Mouse (Mus musculus): ENCODE measurements around the gene Fkbp11. TPM values are rescaled to one million over a fixed set of nuclear protein-coding genes. Genes with fewer than 3 reads are reported as not detected.

The Fkbp11 gene
- polyA plus RNA-seq, 2 experiments: 58.9 to 82.7 TPM

DNA sequence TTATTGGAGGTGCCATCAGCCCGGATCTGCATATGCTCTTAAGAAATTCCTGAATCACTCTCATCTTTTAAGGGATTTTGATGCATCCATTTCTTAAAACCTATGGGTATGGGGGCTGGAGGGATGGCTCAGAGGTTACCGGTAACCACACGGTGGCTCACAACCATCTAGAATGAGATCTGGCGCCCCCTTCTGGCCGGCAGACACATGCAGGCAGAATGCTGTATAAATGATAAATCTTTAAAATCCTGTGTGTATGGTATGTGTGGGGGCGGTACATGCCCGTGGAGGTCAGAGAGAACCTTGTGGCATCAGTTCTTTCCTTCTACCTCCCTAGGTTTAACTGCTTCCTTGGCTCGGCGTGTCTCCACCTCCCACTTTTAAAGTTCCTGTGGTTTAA, 17.6 kb downstream of the Fkbp11 start:
- WGBS: 11% methylated on average over 9 of the region's 9 CpGs
- no peak overlapping the region for H3K27ac ChIP-seq (replicated peaks; ENCODE audit: low read depth, low read length)
- no peak overlapping the region for H3K4me2 ChIP-seq (replicated peaks; ENCODE audit: low read depth, low read length, severe bottlenecking)
- H3K9me3 ChIP-seq (ENCODE audit: control insufficient read depth, low read length): no peaks in the 10 kb centered on the region
- no peaks in the 10 kb centered on the region for H3K36me3 ChIP-seq (ENCODE audit: control insufficient read depth, insufficient read depth, low read length)
- no peak overlapping the region for H3K9ac ChIP-seq (ENCODE audit: low read depth, low read length, severe bottlenecking)
- H3K4me1 ChIP-seq (ENCODE audit: control insufficient read depth, insufficient read depth, low read length): no peaks in the 10 kb centered on the region
- ATAC-seq (ENCODE audit: low FRiP score, low read depth) (no peak), DNase-seq (ENCODE audit: low spot score) (no peak)
- no peak overlapping the region for H3K4me3 ChIP-seq (replicated peaks; ENCODE audit: low read length)
- no peak for TF ChIP-seq POLR2A (IDR thresholded peaks at IDR 0.05; ENCODE audit: borderline replicate concordance, extremely low read depth, insufficient read depth, insufficient read length)
- H3K27me3 ChIP-seq (ENCODE audit: control insufficient read depth, insufficient read depth, low read length): no peaks in the 10 kb centered on the region

DNA sequence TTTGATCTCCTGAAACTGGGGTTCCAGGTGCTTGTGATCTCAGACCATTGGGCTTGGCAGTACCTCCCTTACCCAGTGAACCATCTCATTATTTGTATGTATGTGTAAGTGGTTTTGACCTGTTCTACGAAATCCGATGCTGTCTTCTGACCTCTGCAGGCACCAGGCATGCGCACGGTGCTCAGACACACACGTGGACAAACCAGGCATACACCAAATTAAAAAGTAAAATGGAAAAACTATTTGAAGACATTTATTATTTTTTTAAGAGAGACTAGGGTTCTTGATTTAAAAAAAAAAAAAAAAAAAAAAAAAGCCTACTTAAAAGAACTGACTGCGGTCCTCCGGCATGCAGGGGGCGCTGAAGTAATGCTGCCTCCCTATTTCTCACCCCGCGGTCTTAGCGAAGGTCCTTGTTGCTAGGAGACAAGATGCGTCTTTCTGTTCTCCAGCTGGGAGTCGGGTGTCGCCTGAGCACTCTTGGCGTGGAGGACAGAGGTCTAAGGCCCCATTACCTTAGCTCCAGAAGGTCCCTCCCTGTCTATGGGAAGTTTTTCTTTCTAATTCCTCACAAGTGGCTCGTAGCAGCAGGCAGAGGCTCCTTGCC, 20.1 kb downstream of the Fkbp11 start, which contains the start of gene Ccdc65:
Gene Ccdc65, plus strand, starts transcription at position 442 of the 607 bp plus-strand sequence.
- Histone ChIP-seq H3K27me3 (ENCODE audit: control insufficient read depth, insufficient read depth, low read length) (no peaks in the 10 kb centered on the region), H3K27ac (replicated peaks; ENCODE audit: low read depth, low read length) (no peak within 1 kb of the TSS), H3K9ac (ENCODE audit: low read depth, low read length, severe bottlenecking) (0 out of 2 replicates have a peak within 1 kb of the TSS, but pooled peaks have one; percentile 40), H3K36me3 (ENCODE audit: control insufficient read depth, insufficient read depth, low read length) (no peaks in the 10 kb centered on the region), H3K9me3 (ENCODE audit: control insufficient read depth, low read length) (no peaks in the 10 kb centered on the region), H3K4me1 (ENCODE audit: control insufficient read depth, insufficient read depth, low read length) (no peaks in the 10 kb centered on the region), H3K4me2 (replicated peaks; ENCODE audit: low read depth, low read length, severe bottlenecking) (peak within 1 kb of the TSS; percentile 57), H3K4me3 (replicated peaks; ENCODE audit: low read length) (peak within 1 kb of the TSS; percentile 36)
- WGBS: 16% methylated on average over 16 of the region's 16 CpGs
- TF ChIP-seq POLR2A (IDR thresholded peaks at IDR 0.05; ENCODE audit: borderline replicate concordance, extremely low read depth, insufficient read depth, insufficient read length): no peak
- ATAC-seq (ENCODE audit: low FRiP score, low read depth) (peak; percentile 63; the same call in 1 of the 2 replicates), DNase-seq (ENCODE audit: low spot score) (peak; percentile 89)

DNA sequence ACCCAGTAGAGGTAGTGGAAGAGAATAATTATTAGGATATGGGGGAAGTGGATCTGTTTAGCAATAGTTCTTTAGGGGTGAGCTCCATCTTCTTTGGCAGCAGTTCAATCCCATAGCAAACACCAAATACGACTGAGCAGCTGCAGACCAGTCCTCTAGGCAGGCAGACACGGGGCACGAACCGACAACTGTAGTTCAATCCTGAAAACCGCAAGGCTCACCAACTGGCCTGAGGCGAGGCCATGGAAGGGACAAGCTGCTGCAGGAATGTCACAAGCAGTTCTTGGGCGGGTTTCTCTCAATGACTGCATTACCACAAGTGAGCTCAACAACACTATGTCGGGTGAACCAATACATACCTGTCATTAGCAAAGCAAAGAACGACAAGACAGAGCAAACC, 23.7 kb downstream of the Fkbp11 start:
- Histone ChIP-seq H3K4me1 (ENCODE audit: control insufficient read depth, insufficient read depth, low read length) (no peaks in the 10 kb centered on the region), H3K27ac (replicated peaks; ENCODE audit: low read depth, low read length) (no peak overlapping the region), H3K27me3 (ENCODE audit: control insufficient read depth, insufficient read depth, low read length) (peaks cover 13% of the 10 kb centered on the region; the same call in 1 of the 2 replicates), H3K9me3 (ENCODE audit: control insufficient read depth, low read length) (no peaks in the 10 kb centered on the region), H3K36me3 (ENCODE audit: control insufficient read depth, insufficient read depth, low read length) (no peaks in the 10 kb centered on the region), H3K4me3 (replicated peaks; ENCODE audit: low read length) (no peak overlapping the region), H3K4me2 (replicated peaks; ENCODE audit: low read depth, low read length, severe bottlenecking) (no peak overlapping the region), H3K9ac (ENCODE audit: low read depth, low read length, severe bottlenecking) (no peak overlapping the region)
- ATAC-seq (ENCODE audit: low FRiP score, low read depth) (no peak), DNase-seq (ENCODE audit: low spot score) (no peak)
- WGBS: 44% methylated on average over 9 of the region's 9 CpGs
- no peak for TF ChIP-seq POLR2A (IDR thresholded peaks at IDR 0.05; ENCODE audit: borderline replicate concordance, extremely low read depth, insufficient read depth, insufficient read length)

DNA sequence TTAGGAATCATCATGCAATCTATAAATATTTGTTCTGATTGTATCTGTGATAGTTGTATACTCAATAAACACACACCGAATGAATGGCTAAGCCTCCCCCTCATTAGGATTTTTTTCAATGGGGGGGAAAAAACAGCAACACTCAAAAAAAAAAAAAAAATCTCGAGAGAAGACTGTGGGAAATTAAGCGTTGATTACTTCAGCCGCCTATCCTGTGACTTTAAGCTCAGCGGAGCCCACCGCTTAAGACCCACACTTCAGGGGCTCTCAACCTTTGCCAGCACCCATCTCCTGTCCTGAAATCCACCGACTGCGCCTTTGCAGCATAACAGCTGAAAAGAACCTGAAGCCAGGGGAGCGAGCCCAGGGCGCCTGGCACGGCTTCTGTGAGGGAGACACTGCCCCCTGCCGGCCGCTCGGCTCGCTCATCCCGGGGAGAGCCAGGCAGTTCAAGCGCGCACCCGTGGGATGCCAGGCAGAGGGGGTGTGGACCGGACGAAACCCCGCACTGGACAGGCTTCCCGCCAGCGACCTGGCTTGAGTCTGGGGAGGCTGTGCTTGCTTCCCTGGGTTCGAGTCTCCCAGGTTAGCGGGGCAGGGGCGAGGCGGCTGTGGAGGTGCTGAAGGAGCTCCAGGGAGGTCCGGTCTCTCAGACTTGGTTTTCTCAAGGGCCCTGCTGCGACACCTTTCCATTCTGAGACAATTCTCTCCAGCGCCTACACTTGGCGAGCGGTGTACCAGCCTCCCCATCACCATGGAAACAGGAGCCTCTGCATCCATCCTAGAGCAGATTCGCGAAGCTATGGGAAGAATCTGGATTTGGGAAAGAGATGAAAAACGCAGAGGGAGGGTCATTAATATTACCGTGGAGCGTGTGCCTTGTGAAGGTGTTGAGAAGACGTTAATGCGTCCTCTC, 28.6 kb downstream of the Fkbp11 start:
- TF ChIP-seq POLR2A (IDR thresholded peaks at IDR 0.05; ENCODE audit: borderline replicate concordance, extremely low read depth, insufficient read depth, insufficient read length): no peak
- Histone ChIP-seq H3K9ac (ENCODE audit: low read depth, low read length, severe bottlenecking) (no peak overlapping the region), H3K4me3 (replicated peaks; ENCODE audit: low read length) (peak overlapping the region; percentile 29), H3K9me3 (ENCODE audit: control insufficient read depth, low read length) (no peaks in the 10 kb centered on the region), H3K4me1 (ENCODE audit: control insufficient read depth, insufficient read depth, low read length) (no peaks in the 10 kb centered on the region), H3K36me3 (ENCODE audit: control insufficient read depth, insufficient read depth, low read length) (no peaks in the 10 kb centered on the region), H3K27me3 (ENCODE audit: control insufficient read depth, insufficient read depth, low read length) (peaks cover 13% of the 10 kb centered on the region; the same call in 1 of the 2 replicates), H3K4me2 (replicated peaks; ENCODE audit: low read depth, low read length, severe bottlenecking) (peak overlapping the region; percentile 52), H3K27ac (replicated peaks; ENCODE audit: low read depth, low read length) (no peak overlapping the region)
- DNase-seq (ENCODE audit: low spot score) (peak; percentile 79), ATAC-seq (ENCODE audit: low FRiP score, low read depth) (peak; percentile 75)
- WGBS: 6% methylated on average over 35 of the region's 40 CpGs

DNA sequence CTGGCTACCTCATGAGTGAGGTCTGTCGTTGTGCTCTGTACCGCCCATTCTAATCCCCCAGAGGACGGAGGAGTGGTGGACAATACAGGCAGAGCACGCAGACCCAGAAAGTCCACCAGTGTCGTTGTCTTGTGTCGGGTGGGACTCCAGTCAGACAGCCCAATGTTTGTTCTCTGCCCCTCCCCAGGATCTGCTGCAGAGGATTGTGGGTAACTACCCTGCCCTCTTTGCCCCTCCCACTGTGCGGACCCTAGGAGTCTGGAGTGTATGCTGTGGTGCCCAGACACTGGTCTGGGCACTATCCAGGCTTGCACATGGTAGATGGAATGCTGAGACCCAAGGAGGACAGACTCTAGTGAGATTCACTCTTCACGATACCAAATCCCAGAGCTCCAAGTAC, 31.8 kb downstream of the Fkbp11 start:
- Histone ChIP-seq H3K27ac (replicated peaks; ENCODE audit: low read depth, low read length) (no peak overlapping the region), H3K4me3 (replicated peaks; ENCODE audit: low read length) (no peak overlapping the region), H3K9me3 (ENCODE audit: control insufficient read depth, low read length) (no peaks in the 10 kb centered on the region), H3K36me3 (ENCODE audit: control insufficient read depth, insufficient read depth, low read length) (no peaks in the 10 kb centered on the region), H3K4me1 (ENCODE audit: control insufficient read depth, insufficient read depth, low read length) (peaks cover 6% of the 10 kb centered on the region; the same call in 1 of the 2 replicates), H3K9ac (ENCODE audit: low read depth, low read length, severe bottlenecking) (no peak overlapping the region), H3K4me2 (replicated peaks; ENCODE audit: low read depth, low read length, severe bottlenecking) (no peak overlapping the region), H3K27me3 (ENCODE audit: control insufficient read depth, insufficient read depth, low read length) (peaks cover 10% of the 10 kb centered on the region; the same call in 1 of the 2 replicates)
- TF ChIP-seq POLR2A (IDR thresholded peaks at IDR 0.05; ENCODE audit: borderline replicate concordance, extremely low read depth, insufficient read depth, insufficient read length): no peak
- no peak for DNase-seq (ENCODE audit: low spot score)
- no peak for ATAC-seq (ENCODE audit: low FRiP score, low read depth)
- 48% methylated on average over 8 of the region's 8 CpGs for WGBS

All from limb, embryonic 14.5 days (tissue).